Comparison of ENCODE assay signal across 8 mouse cellular contexts in the genomic region with DNA sequence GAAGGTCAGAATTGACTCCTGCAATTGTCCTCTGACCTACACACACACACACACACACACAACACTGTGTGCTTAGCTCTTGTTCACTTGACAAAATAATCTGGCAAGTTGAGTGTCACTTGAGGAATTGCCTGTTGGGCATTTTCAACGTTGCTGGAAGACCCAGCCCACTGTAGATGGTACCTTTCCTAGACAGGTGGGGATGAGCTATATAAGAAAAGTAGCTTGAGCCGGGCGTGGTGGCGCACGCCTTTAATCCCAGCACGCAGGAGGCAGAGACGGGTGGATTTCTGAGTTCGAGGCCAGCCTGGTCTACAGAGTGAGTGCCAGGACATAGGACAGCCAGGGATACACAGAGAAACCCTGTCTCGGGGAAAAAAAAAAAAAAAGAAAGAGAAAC. TPM values are rescaled to one million over a fixed set of nuclear protein-coding genes. Genes with fewer than 3 reads are reported as not detected.
DNase-seq lines count a peak whose midpoint lies in the region; ATAC-seq and TF ChIP-seq lines count a peak whose summit lies in the region.

No protein-coding gene starts in this region.

- H3K9ac ChIP-seq in lung, postnatal 0 days (replicated peaks; ENCODE audit: low read depth), result 0 out of 2 replicates have a peak overlapping the region, but pooled peaks have one; percentile 33
- H3K9ac ChIP-seq in limb, embryonic 13.5 days, result peak overlapping the region; percentile 77
- H3K9ac ChIP-seq in stomach, embryonic 16.5 days (ENCODE audit: low read length), result peak overlapping the region; percentile 82; the same call in 1 of the 2 replicates

- H3K36me3 ChIP-seq in lung, postnatal 0 days (ENCODE audit: insufficient read depth, low read length), result 0 out of 2 replicates have a peak, but pooled peaks cover 10% of the 10 kb centered on the region
- H3K36me3 ChIP-seq in limb, embryonic 13.5 days, result peaks cover 32% of the 10 kb centered on the region
- peaks cover 13% of the 10 kb centered on the region; the same call in 1 of the 2 replicates for H3K36me3 ChIP-seq in stomach, embryonic 16.5 days (ENCODE audit: control insufficient read depth, insufficient read depth, low read length)

- DNase-seq in cerebellum, adult 8-10 months, result peak; percentile 19
- DNase-seq in cerebellum, postnatal 25 days, result no peak
- no peak for DNase-seq in lung, postnatal 0 days (ENCODE audit: low spot score)
- DNase-seq in lung, postnatal 4 days, result no peak
- DNase-seq in left cerebral cortex, adult 9 months (ENCODE audit: low spot score in 2 of 2), result no peak

- H3K4me1 ChIP-seq in lung, postnatal 0 days (ENCODE audit: insufficient read depth, low read depth, low read length), result no peaks in the 10 kb centered on the region
- peaks cover 16% of the 10 kb centered on the region for H3K4me1 ChIP-seq in limb, embryonic 13.5 days
- peaks cover 11% of the 10 kb centered on the region for H3K4me1 ChIP-seq in stomach, embryonic 16.5 days (ENCODE audit: control insufficient read depth, insufficient read depth, low read length)

- no peak for TF ChIP-seq CTCF in lung, postnatal 0 days (IDR thresholded peaks at IDR 0.05)

- no peak for TF ChIP-seq EP300 in lung, postnatal 0 days (IDR thresholded peaks at IDR 0.05)

- no peak overlapping the region for H3K4me3 ChIP-seq in lung, postnatal 0 days (ENCODE audit: low read depth, low read length)
- peak overlapping the region; percentile 70 for H3K4me3 ChIP-seq in limb, embryonic 13.5 days
- peak overlapping the region; percentile 74 for H3K4me3 ChIP-seq in stomach, embryonic 16.5 days (replicated peaks; ENCODE audit: low read length)

- H3K9me3 ChIP-seq in lung, postnatal 0 days (ENCODE audit: low read length), result no peaks in the 10 kb centered on the region
- no peaks in the 10 kb centered on the region for H3K9me3 ChIP-seq in limb, embryonic 13.5 days
- H3K9me3 ChIP-seq in stomach, embryonic 16.5 days (replicated peaks; ENCODE audit: control insufficient read depth, low read length), result 0 out of 2 replicates have a peak, but pooled peaks cover 3% of the 10 kb centered on the region

- H3K27ac ChIP-seq in lung, postnatal 0 days (ENCODE audit: low read length), result no peak overlapping the region
- H3K27ac ChIP-seq in limb, embryonic 13.5 days, result peak overlapping the region; percentile 28; the same call in 1 of the 2 replicates
- peak overlapping the region; percentile 94; the same call in 1 of the 2 replicates for H3K27ac ChIP-seq in stomach, embryonic 16.5 days (ENCODE audit: low read length)

- H3K27me3 ChIP-seq in lung, postnatal 0 days (replicated peaks; ENCODE audit: insufficient read depth, low read length), result no peaks in the 10 kb centered on the region
- H3K27me3 ChIP-seq in limb, embryonic 13.5 days, result no peaks in the 10 kb centered on the region
- H3K27me3 ChIP-seq in stomach, embryonic 16.5 days (ENCODE audit: control insufficient read depth, insufficient read depth, low read length), result no peaks in the 10 kb centered on the region

- H3K4me2 ChIP-seq in lung, postnatal 0 days (replicated peaks; ENCODE audit: low read depth, low read length), result peak overlapping the region; percentile 58
- peak overlapping the region; percentile 69 for H3K4me2 ChIP-seq in limb, embryonic 13.5 days (replicated peaks)
- peak overlapping the region; percentile 68 for H3K4me2 ChIP-seq in stomach, embryonic 16.5 days (ENCODE audit: low read depth, low read length)

- no peak for ATAC-seq in lung, postnatal 0 days
- ATAC-seq in limb, embryonic 13.5 days (ENCODE audit: low FRiP score, low read depth), result no peak
- no peak for ATAC-seq in stomach, embryonic 16.5 days (ENCODE audit: insufficient read depth, low FRiP score)
- ATAC-seq in megakaryocyte progenitor cell, adult 5-6 weeks (replicated peaks; ENCODE audit: poor library complexity), result no peak

- WGBS in lung, postnatal 0 days, result 73% methylated on average over 9 of the region's 9 CpGs
- WGBS in limb, embryonic 13.5 days, result 81% methylated on average over 9 of the region's 9 CpGs
- 73% methylated on average over 9 of the region's 9 CpGs for WGBS in stomach, embryonic 16.5 days

RNA-seq across cellular contexts. Expression of gene Tmed1, which starts 1.0 kb away (rescaled TPM):
- 60.8 and 71.3 TPM in 2 replicates for polyA plus RNA-seq in lung, postnatal 0 days (2015; fragmentation: Nextera tagmentation; extraction: Ambion mirVana)
- 135 and 138 TPM in 2 replicates for polyA plus RNA-seq in limb, embryonic 13.5 days (2015; fragmentation: Nextera tagmentation; extraction: Ambion mirVana)
- polyA plus RNA-seq in stomach, embryonic 16.5 days (2015; fragmentation: Nextera tagmentation; extraction: Ambion mirVana), result 78.5 and 80.6 TPM in 2 replicates
- total RNA-seq in megakaryocyte progenitor cell, adult 5-6 weeks (2015), result 8.5 and 8.6 TPM in 2 replicates
- 16.2 and 19.5 TPM in 2 replicates for total RNA-seq in megakaryocyte progenitor cell, adult 5-6 weeks (2017)

RNA-seq across cellular contexts. Expression of gene AB124611, which starts 14.9 kb away (rescaled TPM):
- polyA plus RNA-seq in lung, postnatal 0 days (2015; fragmentation: Nextera tagmentation; extraction: Ambion mirVana), result 5.2 and 5.5 TPM in 2 replicates
- 5.2 and 5.5 TPM in 2 replicates for polyA plus RNA-seq in limb, embryonic 13.5 days (2015; fragmentation: Nextera tagmentation; extraction: Ambion mirVana)
- 5.9 and 6.0 TPM in 2 replicates for polyA plus RNA-seq in stomach, embryonic 16.5 days (2015; fragmentation: Nextera tagmentation; extraction: Ambion mirVana)
- 17.9 and 28.6 TPM in 2 replicates for total RNA-seq in megakaryocyte progenitor cell, adult 5-6 weeks (2015)
- total RNA-seq in megakaryocyte progenitor cell, adult 5-6 weeks (2017), result 29.6 and 45.9 TPM in 2 replicates

RNA-seq across cellular contexts. Expression of gene Carm1, which starts 35.6 kb away (rescaled TPM):
- polyA plus RNA-seq in lung, postnatal 0 days (2015; fragmentation: Nextera tagmentation; extraction: Ambion mirVana), result 10.8 and 12.2 TPM in 2 replicates
- 55.2 and 56.0 TPM in 2 replicates for polyA plus RNA-seq in limb, embryonic 13.5 days (2015; fragmentation: Nextera tagmentation; extraction: Ambion mirVana)
- polyA plus RNA-seq in stomach, embryonic 16.5 days (2015; fragmentation: Nextera tagmentation; extraction: Ambion mirVana), result 15.6 and 16.1 TPM in 2 replicates
- total RNA-seq in megakaryocyte progenitor cell, adult 5-6 weeks (2015), result 49.4 and 56.5 TPM in 2 replicates
- 21.1 and 21.8 TPM in 2 replicates for total RNA-seq in megakaryocyte progenitor cell, adult 5-6 weeks (2017)
